Mouse (Mus musculus): ENCODE data around the gene Rcc1. TPM values are rescaled to one million over a fixed set of nuclear protein-coding genes. Genes with fewer than 3 reads are reported as not detected.

Gene Rcc1
- polyA plus RNA-seq, 1 experiment: 19.5 TPM

DNA sequence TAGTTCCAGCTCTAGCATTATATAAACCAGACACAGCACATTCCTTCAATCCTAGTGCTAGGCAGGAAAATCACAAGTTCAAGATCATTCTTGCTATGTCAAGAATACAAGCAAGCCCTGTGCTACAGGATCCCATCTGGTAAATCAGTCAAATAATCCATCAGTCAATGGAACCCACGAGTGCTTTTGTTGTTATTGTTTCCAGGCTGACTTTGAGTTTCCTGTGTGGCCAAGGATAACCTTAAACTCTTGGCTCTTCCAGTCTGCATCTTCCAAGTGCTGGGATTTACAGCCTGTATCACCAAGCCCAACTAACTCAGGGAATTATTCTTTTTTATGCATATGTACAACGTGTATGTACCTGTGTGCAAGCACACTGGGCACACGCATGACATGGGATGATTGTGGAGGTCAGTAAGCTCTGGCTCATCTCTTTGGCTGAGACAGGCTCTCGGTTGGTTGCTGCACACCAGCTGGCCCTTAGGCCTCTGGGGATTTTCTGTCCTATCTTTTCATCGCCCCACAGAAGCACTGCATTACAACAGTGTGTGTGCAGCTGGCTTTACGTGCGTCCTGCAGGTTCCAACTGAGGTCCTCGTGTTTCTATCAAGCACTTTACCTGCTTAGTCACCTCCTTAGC is 32.5 kb upstream of the Rcc1 start:
- Histone ChIP-seq H3K27ac (ENCODE audit: insufficient read depth, low read depth, low read length) (no peak overlapping the region), H3K4me3 (ENCODE audit: insufficient read depth, low read length) (no peak overlapping the region), H3K4me1 (ENCODE audit: control insufficient read depth, insufficient read depth, low read length) (peaks cover 21% of the 10 kb centered on the region)
- no peak for TF ChIP-seq CTCF (IDR thresholded peaks at IDR 0.05; ENCODE audit: low read depth, low read length)
- no peak for TF ChIP-seq POLR2A (IDR thresholded peaks at IDR 0.05; ENCODE audit: borderline replicate concordance, low read depth, low read length)

DNA sequence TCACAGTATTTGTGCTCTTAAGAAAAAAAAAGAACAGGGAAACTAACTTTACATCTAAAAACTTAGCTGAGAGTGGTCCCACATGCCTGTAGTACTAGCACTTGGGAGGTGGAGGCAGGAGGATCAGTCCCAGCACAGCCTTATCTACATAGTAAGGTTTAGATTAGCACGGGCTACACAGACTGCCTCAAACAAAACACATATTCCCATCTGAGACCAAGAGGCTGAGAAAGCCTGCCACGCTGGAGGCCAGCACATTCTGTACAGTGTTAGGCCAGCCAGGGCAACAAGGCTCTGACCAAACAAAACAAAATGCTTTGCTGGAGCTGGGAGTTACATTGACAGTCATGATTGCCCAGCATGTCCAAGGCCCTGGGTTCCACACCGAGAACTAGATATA is 30.1 kb upstream of the Rcc1 start:
- no peak for TF ChIP-seq CTCF (IDR thresholded peaks at IDR 0.05; ENCODE audit: low read depth, low read length)
- TF ChIP-seq POLR2A (IDR thresholded peaks at IDR 0.05; ENCODE audit: borderline replicate concordance, low read depth, low read length): no peak
- H3K4me1 ChIP-seq (ENCODE audit: control insufficient read depth, insufficient read depth, low read length): peaks cover 33% of the 10 kb centered on the region
- H3K4me3 ChIP-seq (ENCODE audit: insufficient read depth, low read length): no peak overlapping the region
- H3K27ac ChIP-seq (ENCODE audit: insufficient read depth, low read depth, low read length): peak overlapping the region; percentile 19; the same call in 1 of the 2 replicates

DNA sequence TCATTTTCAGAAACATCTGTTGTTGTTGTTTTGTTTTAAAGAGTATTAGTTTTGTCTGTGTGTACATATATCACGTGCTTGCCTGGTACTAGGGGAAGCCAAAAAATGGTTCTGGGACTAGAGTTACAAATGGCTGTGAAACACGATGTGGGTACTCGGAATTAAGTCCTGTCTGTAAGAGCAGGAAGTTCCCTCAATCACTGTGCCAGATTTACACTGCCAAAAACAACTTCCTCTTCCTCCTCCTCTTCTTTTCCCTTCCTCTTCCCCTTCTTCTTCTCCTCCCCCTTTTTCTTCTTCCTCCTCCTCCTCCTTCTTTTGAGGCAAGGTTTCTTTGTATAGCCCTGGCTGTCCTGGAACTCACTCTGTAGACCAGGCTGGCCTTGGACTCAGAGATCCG is 28.9 kb upstream of the Rcc1 start:
- no peak for TF ChIP-seq POLR2A (IDR thresholded peaks at IDR 0.05; ENCODE audit: borderline replicate concordance, low read depth, low read length)
- no peak for TF ChIP-seq CTCF (IDR thresholded peaks at IDR 0.05; ENCODE audit: low read depth, low read length)
- Histone ChIP-seq H3K27ac (ENCODE audit: insufficient read depth, low read depth, low read length) (peak overlapping the region; percentile 77), H3K4me1 (ENCODE audit: control insufficient read depth, insufficient read depth, low read length) (peaks cover 29% of the 10 kb centered on the region), H3K4me3 (ENCODE audit: insufficient read depth, low read length) (no peak overlapping the region)

DNA sequence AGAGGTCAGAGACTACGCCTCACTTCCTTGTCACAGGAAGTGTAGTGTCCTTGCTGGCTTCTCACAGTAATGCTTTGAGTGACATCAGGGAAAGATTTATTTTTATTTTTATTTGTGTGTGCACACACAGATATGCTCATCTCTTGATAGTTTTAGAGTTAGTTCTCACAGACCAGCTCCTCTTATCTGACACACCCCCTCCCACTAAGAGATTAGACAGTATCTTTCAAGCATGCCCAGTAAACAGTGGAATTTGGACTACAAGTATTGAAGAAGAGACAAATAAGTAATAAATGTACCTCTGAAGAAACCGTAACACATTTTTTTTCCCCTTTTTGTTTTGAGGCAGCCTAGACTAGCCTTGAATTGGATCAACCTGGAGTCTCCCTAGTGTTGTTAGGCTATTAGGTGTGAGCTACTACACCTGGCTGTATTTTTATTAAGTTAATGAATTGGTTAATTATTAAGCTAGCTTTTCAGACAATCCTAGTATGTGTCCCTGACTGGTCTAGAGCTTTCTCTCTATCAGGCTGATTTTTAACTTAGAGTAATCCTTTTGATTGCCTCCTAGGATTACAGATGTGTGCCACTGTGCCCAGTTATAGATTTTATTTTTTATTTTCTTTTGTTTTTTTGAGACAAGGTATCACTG is 27.7 kb upstream of the Rcc1 start:
- TF ChIP-seq POLR2A (IDR thresholded peaks at IDR 0.05; ENCODE audit: borderline replicate concordance, low read depth, low read length) (no peak), CTCF (IDR thresholded peaks at IDR 0.05; ENCODE audit: low read depth, low read length) (no peak)
- Histone ChIP-seq H3K4me1 (ENCODE audit: control insufficient read depth, insufficient read depth, low read length) (peaks cover 29% of the 10 kb centered on the region), H3K4me3 (ENCODE audit: insufficient read depth, low read length) (no peak overlapping the region), H3K27ac (ENCODE audit: insufficient read depth, low read depth, low read length) (no peak overlapping the region)

DNA sequence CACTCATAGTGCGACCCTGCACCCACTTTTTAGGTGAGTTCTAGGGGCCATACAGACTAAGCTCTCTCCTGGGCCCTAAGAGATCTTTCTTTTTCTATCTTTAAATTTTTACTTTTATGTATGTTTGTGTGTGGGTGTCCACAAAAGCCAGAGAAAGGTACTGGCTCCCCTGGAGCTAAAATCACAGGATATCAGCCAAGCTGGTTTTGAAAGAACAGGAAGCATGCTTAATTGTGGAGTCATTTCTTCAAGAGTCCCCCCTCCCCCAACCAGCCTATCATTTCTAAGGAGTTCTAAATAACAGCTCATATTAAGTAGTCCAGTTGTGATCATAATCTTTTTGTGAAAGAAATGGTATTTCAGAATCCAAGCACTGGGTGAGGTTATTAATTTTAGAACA is 20.4 kb upstream of the Rcc1 start:
- Histone ChIP-seq H3K4me1 (ENCODE audit: control insufficient read depth, insufficient read depth, low read length) (peaks cover 5% of the 10 kb centered on the region), H3K4me3 (ENCODE audit: insufficient read depth, low read length) (no peak overlapping the region), H3K27ac (ENCODE audit: insufficient read depth, low read depth, low read length) (no peak overlapping the region)
- no peak for TF ChIP-seq POLR2A (IDR thresholded peaks at IDR 0.05; ENCODE audit: borderline replicate concordance, low read depth, low read length)
- no peak for TF ChIP-seq CTCF (IDR thresholded peaks at IDR 0.05; ENCODE audit: low read depth, low read length)

DNA sequence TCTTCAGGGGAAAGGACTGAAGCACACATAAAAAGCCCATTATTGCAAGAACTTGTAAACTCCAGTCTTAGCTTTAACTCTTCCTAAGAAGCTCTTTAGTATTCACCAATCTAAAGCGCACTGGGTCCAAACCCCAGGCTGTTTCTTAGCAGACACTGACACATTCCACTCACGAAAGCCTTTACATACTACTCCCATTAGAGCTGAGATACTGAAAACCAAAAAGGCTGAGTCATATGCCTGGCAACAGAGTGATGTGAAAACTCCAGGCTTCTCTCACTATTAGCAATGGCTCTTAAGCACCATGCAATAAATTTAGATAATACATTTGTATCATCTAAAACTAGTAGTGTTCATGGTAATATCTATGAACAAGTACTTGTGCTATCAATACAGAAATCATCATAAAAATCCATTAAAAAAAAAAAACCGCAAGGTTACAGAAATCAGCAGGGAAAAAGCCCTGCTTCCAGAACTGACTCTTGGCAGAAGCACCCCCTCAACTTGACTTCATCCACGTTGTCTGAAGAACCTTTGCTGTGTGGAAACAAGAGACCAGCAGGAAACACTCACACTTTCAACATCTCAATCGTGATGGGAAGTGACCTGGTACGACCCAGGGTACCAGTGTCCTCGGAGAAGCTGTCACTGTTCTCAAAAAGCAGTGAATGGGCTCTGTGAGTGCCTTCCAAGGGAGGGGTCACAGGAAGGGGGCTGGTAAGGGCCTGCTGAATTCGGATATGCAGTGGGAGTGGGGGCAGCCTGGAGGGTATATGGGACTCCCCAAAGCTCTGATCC is 16.7 kb upstream of the Rcc1 start:
- H3K4me3 ChIP-seq (ENCODE audit: insufficient read depth, low read length): no peak overlapping the region
- H3K4me1 ChIP-seq (ENCODE audit: control insufficient read depth, insufficient read depth, low read length): peaks cover 4% of the 10 kb centered on the region; the same call in 1 of the 2 replicates
- TF ChIP-seq CTCF (IDR thresholded peaks at IDR 0.05; ENCODE audit: low read depth, low read length) (no peak), POLR2A (IDR thresholded peaks at IDR 0.05; ENCODE audit: borderline replicate concordance, low read depth, low read length) (no peak)
- H3K27ac ChIP-seq (ENCODE audit: insufficient read depth, low read depth, low read length): no peak overlapping the region

DNA sequence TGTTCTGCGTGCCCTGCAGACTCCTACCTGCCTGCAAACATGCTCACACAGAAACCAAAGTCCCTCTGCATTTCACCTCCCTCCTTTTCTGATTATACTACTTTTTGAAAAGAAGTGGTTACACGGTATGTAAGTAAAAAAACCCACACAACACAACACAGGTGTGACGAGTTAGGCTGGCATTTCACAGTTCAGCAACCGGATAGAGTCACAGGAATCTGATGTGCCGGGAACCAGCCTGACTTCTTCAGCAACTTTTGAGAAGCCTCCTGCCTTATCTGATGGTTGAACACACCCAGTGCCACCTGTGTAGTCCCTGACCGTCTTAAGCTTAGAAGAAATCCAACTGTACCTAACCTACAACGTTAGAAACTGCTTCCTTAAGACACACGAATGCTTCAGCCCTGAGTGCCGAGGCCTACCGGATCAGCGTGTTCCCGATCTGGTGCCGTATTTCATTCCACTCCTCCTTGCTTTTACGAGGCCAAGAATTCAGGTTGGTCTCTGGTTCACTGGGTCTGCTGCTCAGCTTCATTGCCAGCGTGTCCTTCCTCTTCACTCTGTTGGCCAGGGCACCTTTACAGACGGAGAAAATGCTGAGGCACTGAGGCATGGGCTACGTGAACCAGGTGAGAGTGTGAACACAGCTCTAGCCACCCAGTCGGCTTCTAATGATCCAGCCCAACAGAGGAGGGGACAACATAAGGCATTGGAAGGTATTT is 14.2 kb upstream of the Rcc1 start:
- Histone ChIP-seq H3K4me1 (ENCODE audit: control insufficient read depth, insufficient read depth, low read length) (no peaks in the 10 kb centered on the region), H3K27ac (ENCODE audit: insufficient read depth, low read depth, low read length) (no peak overlapping the region), H3K4me3 (ENCODE audit: insufficient read depth, low read length) (no peak overlapping the region)
- TF ChIP-seq CTCF (IDR thresholded peaks at IDR 0.05; ENCODE audit: low read depth, low read length): no peak
- no peak for TF ChIP-seq POLR2A (IDR thresholded peaks at IDR 0.05; ENCODE audit: borderline replicate concordance, low read depth, low read length)

DNA sequence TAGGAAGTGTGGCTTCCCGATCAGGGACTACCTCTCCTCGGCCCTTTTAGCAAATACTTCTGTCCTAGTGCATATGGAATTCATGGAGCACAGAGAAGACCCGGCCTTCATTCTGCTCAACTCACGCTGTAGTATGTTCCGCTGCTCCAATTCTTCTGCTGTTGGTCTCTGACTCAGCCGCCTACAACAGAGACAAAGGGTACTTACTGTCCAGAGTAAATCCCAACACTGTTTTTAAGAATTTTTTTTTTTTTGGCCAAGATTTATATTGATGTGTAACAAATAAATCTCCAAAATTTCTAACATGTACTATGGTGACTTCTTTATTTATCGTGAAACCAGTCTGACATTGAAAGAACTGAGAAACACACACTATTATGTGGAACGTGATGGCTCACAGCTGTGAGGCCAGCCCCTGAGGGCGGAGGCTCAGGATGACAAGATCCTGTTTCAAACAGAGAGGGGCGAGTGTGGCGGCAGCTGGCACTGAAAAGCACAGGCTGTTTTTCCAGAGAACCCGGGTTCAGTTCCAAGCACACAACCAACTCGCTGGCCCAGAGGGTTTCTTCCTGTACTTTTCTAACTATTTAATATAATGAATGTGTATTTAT is 12.2 kb upstream of the Rcc1 start:
- no peaks in the 10 kb centered on the region for H3K4me1 ChIP-seq (ENCODE audit: control insufficient read depth, insufficient read depth, low read length)
- no peak overlapping the region for H3K27ac ChIP-seq (ENCODE audit: insufficient read depth, low read depth, low read length)
- TF ChIP-seq POLR2A (IDR thresholded peaks at IDR 0.05; ENCODE audit: borderline replicate concordance, low read depth, low read length): no peak
- TF ChIP-seq CTCF (IDR thresholded peaks at IDR 0.05; ENCODE audit: low read depth, low read length): no peak
- H3K4me3 ChIP-seq (ENCODE audit: insufficient read depth, low read length): no peak overlapping the region

DNA sequence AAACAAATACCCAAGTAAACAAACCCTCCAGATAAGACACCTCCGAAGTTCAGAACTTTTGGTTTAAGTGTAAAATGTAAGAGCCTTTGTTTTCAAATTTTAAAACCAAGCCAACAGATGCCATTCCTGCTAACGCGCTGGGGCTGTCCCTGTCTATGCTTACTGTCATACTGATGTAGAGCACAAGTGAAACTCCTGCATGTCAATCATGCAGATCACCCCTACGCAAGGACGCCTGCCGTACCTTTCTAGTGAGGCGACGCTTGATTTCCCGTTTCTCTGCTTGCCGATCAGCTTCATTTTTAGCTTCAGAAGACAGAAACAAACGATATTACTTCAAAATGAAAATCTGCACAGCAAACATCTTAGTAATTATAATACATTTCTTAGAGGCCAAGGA is 10.1 kb upstream of the Rcc1 start:
- TF ChIP-seq CTCF (IDR thresholded peaks at IDR 0.05; ENCODE audit: low read depth, low read length): no peak
- no peak for TF ChIP-seq POLR2A (IDR thresholded peaks at IDR 0.05; ENCODE audit: borderline replicate concordance, low read depth, low read length)
- Histone ChIP-seq H3K4me1 (ENCODE audit: control insufficient read depth, insufficient read depth, low read length) (no peaks in the 10 kb centered on the region), H3K27ac (ENCODE audit: insufficient read depth, low read depth, low read length) (no peak overlapping the region), H3K4me3 (ENCODE audit: insufficient read depth, low read length) (no peak overlapping the region)

All from bone marrow macrophage, adult 2 months (primary cell).